Mouse (Mus musculus) midbrain, embryonic 14.5 days (tissue): ENCODE measurements around the gene Atp2a1. TPM values are rescaled to one million over a fixed set of nuclear protein-coding genes. Genes with fewer than 3 reads are reported as not detected.

Experiments
- ATAC-seq: fragments of 200-750 bp; cut with Nextera tagmentation; 2 replicates; pipeline ENCODE4 v1.8.0; 2017; ENCODE audit warnings: moderate number of reproducible peaks, moderate library complexity; ENCODE audit not compliant: low FRiP score, low TSS enrichment
- DNase-seq: peaks from one replicate; pipeline ENCODE4 v3.0.0-alpha.2; 2015
- H3K27ac ChIP-seq: fragments of 300-500 bp; sonication (generic); replicated peaks from 2 replicates; pipeline ENCODE4 v1.5.1; 2014; ENCODE audit warnings: mild to moderate bottlenecking, low read depth, low read length, moderate library complexity
- H3K27me3 ChIP-seq: fragments of 300-500 bp; sonication (generic); 2 replicates; pipeline ENCODE4 v1.6.1; 2014; ENCODE audit warnings: low read length, control low read depth, mixed read lengths; ENCODE audit not compliant: control insufficient read depth, insufficient read depth
- H3K36me3 ChIP-seq: fragments of 300-500 bp; sonication (generic); 2 replicates; pipeline ENCODE4 v1.6.1; 2014; ENCODE audit warnings: low read length, control low read depth; ENCODE audit not compliant: control insufficient read depth, insufficient read depth
- H3K4me1 ChIP-seq: fragments of 300-500 bp; sonication (generic); 2 replicates; pipeline ENCODE4 v1.6.1; 2014; ENCODE audit warnings: mild to moderate bottlenecking, antibody characterized with exemption, low read length, control low read depth; ENCODE audit not compliant: control insufficient read depth, insufficient read depth
- H3K4me2 ChIP-seq: fragments of 300-500 bp; sonication (generic); 2 replicates; pipeline ENCODE4 v1.6.1; 2014; ENCODE audit warnings: mild to moderate bottlenecking, low read length, moderate library complexity
- H3K4me3 ChIP-seq: fragments of 300-500 bp; sonication (generic); replicated peaks from 2 replicates; pipeline ENCODE4 v1.5.1; 2014; ENCODE audit warnings: low read depth, low read length
- H3K9ac ChIP-seq: fragments of 300-500 bp; sonication (generic); replicated peaks from 2 replicates; pipeline ENCODE4 v1.6.1; 2014; ENCODE audit warnings: mild to moderate bottlenecking, low read length, moderate library complexity
- H3K9me3 ChIP-seq: fragments of 300-500 bp; sonication (generic); 2 replicates; pipeline ENCODE4 v1.6.1; 2016; ENCODE audit warnings: low read length, control low read depth, mixed read lengths; ENCODE audit not compliant: control insufficient read depth
- WGBS: fragments of 180-500 bp; shearing (Covaris S2); extraction: QIAGEN DNeasy Blood & Tissue Kit; methylation state at CpG from one replicate; pipeline ENCODE4 v1.1.7; 2014; 5-methylcytosine and 5-hydroxymethylcytosine counted together
- polyA plus RNA-seq: library from polyadenylated mRNA; unstranded; fragments of >200 nt; fragmentation: Nextera tagmentation; extraction: Ambion mirVana; gene quantifications from 2 replicates; pipeline ENCODE4 v1.2.1, GENCODE M21; 2014

Atp2a1 gene
- polyA plus RNA-seq, 1 experiment from 2014 or later = 0.39 TPM

GRCm38 (mm10) chr7:126424161-126424560 lies 38.7 kb downstream of the Atp2a1 start:
- WGBS = 87% methylated on average over 6 of the region's 6 CpGs
- Histone ChIP-seq H3K27me3 (no peaks in the 10 kb centered on the region), H3K4me2 (no peak overlapping the region), H3K4me1 (peaks cover 8% of the 10 kb centered on the region), H3K27ac (no peak overlapping the region), H3K9ac (no peak overlapping the region), H3K36me3 (no peaks in the 10 kb centered on the region), H3K9me3 (no peaks in the 10 kb centered on the region), H3K4me3 (no peak overlapping the region)
- ATAC-seq = no peak
- no peak for DNase-seq

DNA sequence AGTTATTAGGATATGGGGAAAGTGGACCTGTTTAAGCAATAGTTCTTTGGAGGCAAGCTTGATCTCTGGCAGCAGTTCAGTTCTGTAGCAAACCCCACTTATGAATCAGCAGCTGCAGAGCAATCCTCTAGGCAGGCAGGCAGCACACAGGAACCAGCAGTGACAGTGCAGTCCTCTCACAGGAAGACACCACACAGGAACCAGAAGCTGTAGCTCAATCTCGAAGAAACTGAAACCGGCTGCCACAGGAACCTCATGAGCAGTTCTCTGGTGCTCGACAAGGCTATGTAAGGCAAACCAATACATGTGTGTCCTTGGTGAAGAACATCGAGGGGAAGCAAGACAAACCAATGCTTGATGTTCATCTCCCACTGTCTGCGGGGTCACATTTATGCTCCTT lies 41.2 kb downstream of the Atp2a1 start:
- DNase-seq = no peak
- H3K9ac ChIP-seq = no peak overlapping the region
- no peaks in the 10 kb centered on the region for H3K36me3 ChIP-seq
- H3K27me3 ChIP-seq = no peaks in the 10 kb centered on the region
- H3K4me3 ChIP-seq = no peak overlapping the region
- 93% methylated on average over 5 of the region's 5 CpGs for WGBS
- no peaks in the 10 kb centered on the region for H3K9me3 ChIP-seq
- H3K4me2 ChIP-seq = no peak overlapping the region
- ATAC-seq = no peak
- no peaks in the 10 kb centered on the region for H3K4me1 ChIP-seq
- H3K27ac ChIP-seq = no peak overlapping the region

DNA sequence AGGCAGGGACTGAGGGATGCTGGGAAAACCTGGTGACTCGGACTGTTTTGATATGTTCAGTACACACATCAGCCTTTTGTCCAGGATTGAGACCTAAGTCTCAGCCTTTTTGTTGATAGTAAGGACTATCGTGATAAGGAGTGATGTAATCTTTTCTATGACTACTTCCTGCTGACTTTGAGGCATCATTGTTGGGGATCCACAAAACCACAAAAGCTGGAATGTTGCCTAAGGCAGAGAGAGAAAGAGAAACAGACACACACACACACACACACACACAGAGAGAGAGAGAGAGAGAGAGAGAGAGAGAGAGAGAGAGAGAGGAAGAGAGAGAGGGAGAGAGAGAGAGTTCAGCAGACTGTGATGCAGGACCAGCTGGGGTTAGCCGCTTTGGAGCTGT lies 44.4 kb downstream of the Atp2a1 start:
- 67% methylated on average over 3 of the region's 3 CpGs for WGBS
- ATAC-seq = no peak
- H3K36me3 ChIP-seq = no peaks in the 10 kb centered on the region
- no peak overlapping the region for H3K27ac ChIP-seq
- H3K4me3 ChIP-seq = no peak overlapping the region
- no peaks in the 10 kb centered on the region for H3K27me3 ChIP-seq
- H3K9ac ChIP-seq = no peak overlapping the region
- no peak for DNase-seq
- H3K9me3 ChIP-seq = no peaks in the 10 kb centered on the region
- H3K4me2 ChIP-seq = no peak overlapping the region
- no peaks in the 10 kb centered on the region for H3K4me1 ChIP-seq

- ATAC-seq = no peak
- WGBS = 64% methylated on average over 4 of the region's 4 CpGs
Measured at GRCm38 (mm10) chr7:126417606-126418005, 45.3 kb downstream of the Atp2a1 start.

DNA sequence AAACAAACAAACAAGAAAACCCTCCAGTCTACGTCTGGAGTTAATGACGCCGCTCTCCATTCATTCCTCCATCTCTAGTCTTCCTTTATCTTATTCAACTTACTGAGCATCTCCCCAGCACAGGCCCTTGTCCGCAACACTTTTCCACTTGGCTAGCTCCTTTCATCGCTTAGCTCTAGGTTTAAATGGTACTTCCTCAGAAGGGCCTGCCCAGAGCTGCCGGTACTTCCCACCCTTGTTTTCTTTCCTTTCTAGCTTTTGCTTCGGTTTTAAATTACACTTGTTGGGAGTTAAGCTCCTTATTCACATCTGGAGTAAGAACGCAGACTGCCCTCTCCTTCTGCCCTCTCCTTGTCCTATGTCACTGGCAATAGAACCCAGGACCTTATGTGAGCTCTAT lies 45.9 kb downstream of the Atp2a1 start:
- DNase-seq = no peak
- Histone ChIP-seq H3K27ac (no peak overlapping the region), H3K9me3 (no peaks in the 10 kb centered on the region), H3K9ac (no peak overlapping the region), H3K4me2 (no peak overlapping the region), H3K4me3 (no peak overlapping the region), H3K36me3 (no peaks in the 10 kb centered on the region), H3K27me3 (no peaks in the 10 kb centered on the region), H3K4me1 (no peaks in the 10 kb centered on the region)
- WGBS = 10% methylated on average over 8 of the region's 8 CpGs
- ATAC-seq = no peak

More at GRCm38 (mm10) chr7:126417606-126418005, 45.3 kb downstream of the Atp2a1 start:
- H3K4me2 ChIP-seq = no peak overlapping the region
- H3K9ac ChIP-seq = no peak overlapping the region
- no peaks in the 10 kb centered on the region for H3K4me1 ChIP-seq
- no peaks in the 10 kb centered on the region for H3K9me3 ChIP-seq
- H3K36me3 ChIP-seq = no peaks in the 10 kb centered on the region
- no peak overlapping the region for H3K27ac ChIP-seq
- no peak for DNase-seq
- no peaks in the 10 kb centered on the region for H3K27me3 ChIP-seq
- no peak overlapping the region for H3K4me3 ChIP-seq

DNA sequence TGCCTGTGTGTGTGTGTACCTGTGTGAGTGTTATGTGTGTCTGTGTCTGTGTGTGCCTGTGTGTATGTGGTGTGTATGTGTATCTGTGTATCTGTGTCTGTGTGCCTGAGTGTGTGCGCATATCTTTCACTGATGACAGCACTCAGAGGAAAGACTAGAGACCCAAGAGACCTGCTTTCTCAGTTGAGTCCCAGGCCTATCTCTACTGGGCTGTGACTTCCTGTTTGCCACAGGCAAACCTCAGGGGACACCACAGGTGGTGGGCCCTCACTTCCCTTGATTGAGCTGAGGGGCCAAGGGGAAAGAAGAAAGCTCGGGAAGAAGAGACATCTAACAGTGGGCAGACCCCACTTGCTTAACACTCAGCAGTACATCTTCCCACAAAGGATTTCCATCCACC lies 46.3 kb downstream of the Atp2a1 start:
- H3K9ac ChIP-seq = no peak overlapping the region
- H3K27ac ChIP-seq = no peak overlapping the region
- no peaks in the 10 kb centered on the region for H3K4me1 ChIP-seq
- H3K9me3 ChIP-seq = no peaks in the 10 kb centered on the region
- WGBS = 40% methylated on average over 2 of the region's 2 CpGs
- ATAC-seq (no peak), DNase-seq (no peak)
- H3K4me2 ChIP-seq = no peak overlapping the region
- no peaks in the 10 kb centered on the region for H3K27me3 ChIP-seq
- H3K4me3 ChIP-seq = no peak overlapping the region
- no peaks in the 10 kb centered on the region for H3K36me3 ChIP-seq

DNA sequence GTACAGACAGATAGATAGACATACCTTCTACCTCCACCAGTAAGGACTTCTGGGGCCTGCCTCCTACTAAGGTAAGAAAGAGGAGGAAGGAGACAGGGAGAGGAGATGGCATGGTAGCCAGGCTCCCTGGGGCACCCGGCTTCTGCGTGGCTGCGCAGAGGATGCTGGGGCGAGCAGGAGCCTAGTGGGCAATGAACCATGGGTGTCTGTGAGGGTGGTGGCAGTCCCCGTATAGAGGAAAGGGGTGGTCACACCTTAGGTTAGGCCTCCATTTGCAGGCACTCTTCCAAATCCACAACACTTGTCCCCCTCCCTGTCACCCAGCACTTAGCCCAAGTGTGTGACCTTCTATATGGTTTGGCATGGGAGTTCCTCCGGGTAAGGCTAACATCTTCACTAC lies 48.2 kb downstream of the Atp2a1 start, which contains the start of gene Cd19:
Gene Cd19, minus strand, starts transcription at position 165 of the 400 bp plus-strand sequence.
- DNase-seq (no peak), ATAC-seq (no peak)
- no peaks in the 10 kb centered on the region for H3K36me3 ChIP-seq
- no peaks in the 10 kb centered on the region for H3K4me1 ChIP-seq
- 89% methylated on average over 6 of the region's 6 CpGs for WGBS
- H3K4me3 ChIP-seq = no peak within 1 kb of the TSS
- no peak within 1 kb of the TSS for H3K27ac ChIP-seq
- H3K9me3 ChIP-seq = no peaks in the 10 kb centered on the region
- no peak within 1 kb of the TSS for H3K4me2 ChIP-seq
- no peak within 1 kb of the TSS for H3K9ac ChIP-seq
- H3K27me3 ChIP-seq = no peaks in the 10 kb centered on the region

GRCm38 (mm10) chr7:126411061-126411460 lies 51.8 kb downstream of the Atp2a1 start:
- Histone ChIP-seq H3K9ac (no peak overlapping the region), H3K4me2 (no peak overlapping the region), H3K9me3 (no peaks in the 10 kb centered on the region), H3K4me3 (no peak overlapping the region), H3K4me1 (no peaks in the 10 kb centered on the region), H3K36me3 (no peaks in the 10 kb centered on the region), H3K27me3 (no peaks in the 10 kb centered on the region), H3K27ac (no peak overlapping the region)
- DNase-seq (no peak), ATAC-seq (no peak)
- WGBS = 97% methylated on average over 4 of the region's 4 CpGs

DNA sequence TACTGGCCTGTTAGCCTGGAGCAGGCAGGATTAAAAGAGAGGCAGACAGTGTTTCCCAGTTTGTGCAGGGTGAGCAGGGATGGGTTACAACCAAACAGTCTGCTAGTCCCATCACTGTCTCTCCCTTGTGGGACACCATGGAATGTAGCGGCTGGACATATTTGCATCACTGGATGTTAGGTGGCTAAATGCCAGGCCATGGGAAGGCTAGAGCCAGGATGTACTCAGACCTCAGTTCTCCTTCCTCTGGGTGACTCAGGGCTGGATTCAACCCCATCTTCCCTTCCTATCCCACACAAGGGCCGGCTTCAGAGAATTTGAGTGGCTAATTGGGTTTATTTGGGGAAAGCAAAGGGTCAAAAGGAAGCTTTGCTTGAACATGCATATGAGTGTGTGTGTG lies 54.2 kb downstream of the Atp2a1 start:
- Histone ChIP-seq H3K4me1 (no peaks in the 10 kb centered on the region), H3K4me3 (no peak overlapping the region), H3K9ac (no peak overlapping the region), H3K27me3 (no peaks in the 10 kb centered on the region), H3K4me2 (no peak overlapping the region), H3K36me3 (no peaks in the 10 kb centered on the region), H3K27ac (no peak overlapping the region), H3K9me3 (no peaks in the 10 kb centered on the region)
- 89% methylated on average over 2 of the region's 2 CpGs for WGBS
- DNase-seq = no peak
- ATAC-seq = no peak
